Mouse (Mus musculus) granulocyte monocyte progenitor cell, adult 5-6 weeks (primary cell): ENCODE results near the gene Aif1. TPM values are rescaled to one million over a fixed set of nuclear protein-coding genes. Genes with fewer than 3 reads are reported as not detected.
A peak's percentile ranks its signal among the peaks of the same experiment; 100 is the strongest.
"Not testable (repeated sequence)": the region's sequence is repeated elsewhere in the genome, so short reads cannot be mapped to it uniquely, and the experiment has no call there.

Experiments used
- ATAC-seq: replicated peaks from 2 replicates; pipeline ENCODE4 v1.8.0; 2016; ENCODE audit warnings: mild to moderate bottlenecking, moderate TSS enrichment, inconsistent platforms; ENCODE audit not compliant: poor library complexity, severe bottlenecking
- total RNA-seq, 2 experiments: library from RNA; stranded (forward) in 1 of 2; stranded (reverse) in 1 of 2; fragments of 200-712, 200-1000 nt in 1 of 2; fragments of >200 nt in 1 of 2; fragmentation: Nextera tagmentation in 1 of 2; gene quantifications; 2 replicates each; pipeline ENCODE4 v1.2.3; 2014 to 2017

The Aif1 gene
- total RNA-seq, 2 experiments from 2014 or later: 7.8 to 15.1 TPM

GRCm38 (mm10) chr17:35124261-35124896, 51.5 kb downstream of the Aif1 start:
- not testable (repeated sequence) for ATAC-seq

GRCm38 (mm10) chr17:35123287-35123686, 52.6 kb downstream of the Aif1 start:
- ATAC-seq: not testable (repeated sequence)

GRCm38 (mm10) chr17:35121871-35122303, 54.0 kb downstream of the Aif1 start, which contains the start of gene Csnk2b:
TSS of gene Csnk2b (minus strand) at chr17:35122053.
- peak; percentile 5; the same call in 1 of the 2 replicates for ATAC-seq

GRCm38 (mm10) chr17:35121143-35121799, 54.6 kb downstream of the Aif1 start, which contains the start of gene Gpank1:
TSS of gene Gpank1 (plus strand) at chr17:35121455.
- ATAC-seq: peak; percentile 85

Other genes with a start within 250 kb of the Aif1 start
Only the 30 nearest of the 39 such genes appear.
- gene Vwa7, start 159.5 kb downstream of the Aif1 start, total RNA-seq (2014; fragmentation: Nextera tagmentation): 0.11 and 0.19 TPM in 2 replicates
- gene Vwa7, start 159.5 kb downstream of the Aif1 start, total RNA-seq (2017): not detected in 2 replicates
- gene Sapcd1, start 148.1 kb downstream of the Aif1 start, total RNA-seq (2014; fragmentation: Nextera tagmentation): 2.5 TPM in 1 of 2 replicates, not detected in the other
- gene Sapcd1, start 148.1 kb downstream of the Aif1 start, total RNA-seq (2017): 0.90 TPM in 1 of 2 replicates, not detected in the other
- gene Msh5, start 129.3 kb downstream of the Aif1 start, total RNA-seq (2014; fragmentation: Nextera tagmentation): 0.19 and 6.8 TPM in 2 replicates
- 0.62 and 3.6 TPM in 2 replicates for gene Msh5, start 129.3 kb downstream of the Aif1 start, total RNA-seq (2017)
- gene Clic1, start 126.1 kb downstream of the Aif1 start, total RNA-seq (2014; fragmentation: Nextera tagmentation): 231 and 245 TPM in 2 replicates
- gene Clic1, start 126.1 kb downstream of the Aif1 start, total RNA-seq (2017): 268 and 347 TPM in 2 replicates
- 3.4 TPM in 1 of 2 replicates, not detected in the other for gene Ddah2, start 117.0 kb downstream of the Aif1 start, total RNA-seq (2014; fragmentation: Nextera tagmentation)
- 0.57 and 3.7 TPM in 2 replicates for gene Ddah2, start 117.0 kb downstream of the Aif1 start, total RNA-seq (2017)
- not detected in 2 replicates for gene Ly6g6c, start 110.7 kb downstream of the Aif1 start, total RNA-seq (2014; fragmentation: Nextera tagmentation)
- gene Ly6g6c, start 110.7 kb downstream of the Aif1 start, total RNA-seq (2017): not detected in 2 replicates
- not detected in 2 replicates for gene Mpig6b, start 109.9 kb downstream of the Aif1 start, total RNA-seq (2014; fragmentation: Nextera tagmentation)
- not detected in 2 replicates for gene Mpig6b, start 109.9 kb downstream of the Aif1 start, total RNA-seq (2017)
- gene Ly6g6e, start 99.2 kb downstream of the Aif1 start, total RNA-seq (2014; fragmentation: Nextera tagmentation): not detected in 2 replicates
- not detected in 2 replicates for gene Ly6g6e, start 99.2 kb downstream of the Aif1 start, total RNA-seq (2017)
- not detected in 2 replicates for gene Ly6g6d, start 98.0 kb downstream of the Aif1 start, total RNA-seq (2014; fragmentation: Nextera tagmentation)
- gene Ly6g6d, start 98.0 kb downstream of the Aif1 start, total RNA-seq (2017): not detected in 2 replicates
- not detected in 2 replicates for gene Ly6g6f, start 90.5 kb downstream of the Aif1 start, total RNA-seq (2014; fragmentation: Nextera tagmentation)
- gene Ly6g6f, start 90.5 kb downstream of the Aif1 start, total RNA-seq (2017): not detected in 2 replicates
- gene Abhd16a, start 86.8 kb downstream of the Aif1 start, total RNA-seq (2014; fragmentation: Nextera tagmentation): 26.7 and 33.3 TPM in 2 replicates
- gene Abhd16a, start 86.8 kb downstream of the Aif1 start, total RNA-seq (2017): 27.7 and 35.0 TPM in 2 replicates
- gene Ly6g5c, start 67.8 kb downstream of the Aif1 start, total RNA-seq (2014; fragmentation: Nextera tagmentation): not detected in 2 replicates
- not detected in 2 replicates for gene Ly6g5c, start 67.8 kb downstream of the Aif1 start, total RNA-seq (2017)
- gene Ly6g5b, start 60.6 kb downstream of the Aif1 start, total RNA-seq (2014; fragmentation: Nextera tagmentation): 1.6 TPM in 1 of 2 replicates, not detected in the other
- 0.56 TPM in 1 of 2 replicates, not detected in the other for gene Ly6g5b, start 60.6 kb downstream of the Aif1 start, total RNA-seq (2017)
- 21.2 and 25.4 TPM in 2 replicates for gene Gpank1, start 54.6 kb downstream of the Aif1 start, total RNA-seq (2014; fragmentation: Nextera tagmentation)
- 24.0 and 26.9 TPM in 2 replicates for gene Gpank1, start 54.6 kb downstream of the Aif1 start, total RNA-seq (2017)
- gene Csnk2b, start 54.0 kb downstream of the Aif1 start, total RNA-seq (2014; fragmentation: Nextera tagmentation): 289 and 384 TPM in 2 replicates
- gene Csnk2b, start 54.0 kb downstream of the Aif1 start, total RNA-seq (2017): 277 and 317 TPM in 2 replicates
- gene D17H6S53E, start 49.7 kb downstream of the Aif1 start, total RNA-seq (2014; fragmentation: Nextera tagmentation): 16.3 and 18.4 TPM in 2 replicates
- 7.9 and 10.7 TPM in 2 replicates for gene D17H6S53E, start 49.7 kb downstream of the Aif1 start, total RNA-seq (2017)
- not detected in 2 replicates for gene Apom, start 44.0 kb downstream of the Aif1 start, total RNA-seq (2014; fragmentation: Nextera tagmentation)
- gene Apom, start 44.0 kb downstream of the Aif1 start, total RNA-seq (2017): 1.2 TPM in 1 of 2 replicates, not detected in the other
- 93.9 and 111 TPM in 2 replicates for gene Bag6, start 40.9 kb downstream of the Aif1 start, total RNA-seq (2014; fragmentation: Nextera tagmentation)
- 68.8 and 74.0 TPM in 2 replicates for gene Bag6, start 40.9 kb downstream of the Aif1 start, total RNA-seq (2017)
- gene Prrc2a, start 11.2 kb downstream of the Aif1 start, total RNA-seq (2014; fragmentation: Nextera tagmentation): 254 and 306 TPM in 2 replicates
- 43.2 and 67.9 TPM in 2 replicates for gene Prrc2a, start 11.2 kb downstream of the Aif1 start, total RNA-seq (2017)
- gene Lst1, start 12.4 kb upstream of the Aif1 start, total RNA-seq (2014; fragmentation: Nextera tagmentation): 78.7 and 89.0 TPM in 2 replicates
- gene Lst1, start 12.4 kb upstream of the Aif1 start, total RNA-seq (2017): 55.5 and 115 TPM in 2 replicates
- gene Ltb, start 18.4 kb upstream of the Aif1 start, total RNA-seq (2014; fragmentation: Nextera tagmentation): 1.6 TPM in 1 of 2 replicates, not detected in the other
- gene Ltb, start 18.4 kb upstream of the Aif1 start, total RNA-seq (2017): 0.41 and 0.99 TPM in 2 replicates
- gene Tnf, start 25.9 kb upstream of the Aif1 start, total RNA-seq (2014; fragmentation: Nextera tagmentation): 5.9 and 12.2 TPM in 2 replicates
- 13.1 and 15.2 TPM in 2 replicates for gene Tnf, start 25.9 kb upstream of the Aif1 start, total RNA-seq (2017)
- not detected in 2 replicates for gene Lta, start 29.3 kb upstream of the Aif1 start, total RNA-seq (2014; fragmentation: Nextera tagmentation)
- not detected in 2 replicates for gene Lta, start 29.3 kb upstream of the Aif1 start, total RNA-seq (2017)
- not detected in 2 replicates for gene Gm16181, start 44.8 kb upstream of the Aif1 start, total RNA-seq (2014; fragmentation: Nextera tagmentation)
- gene Gm16181, start 44.8 kb upstream of the Aif1 start, total RNA-seq (2017): 0.82 TPM in 1 of 2 replicates, not detected in the other
- gene Atp6v1g2, start 57.6 kb upstream of the Aif1 start, total RNA-seq (2014; fragmentation: Nextera tagmentation): 10.0 and 11.7 TPM in 2 replicates
- gene Atp6v1g2, start 57.6 kb upstream of the Aif1 start, total RNA-seq (2017): 2.0 and 3.9 TPM in 2 replicates
- gene Nfkbil1, start 59.7 kb upstream of the Aif1 start, total RNA-seq (2014; fragmentation: Nextera tagmentation): 4.5 and 5.2 TPM in 2 replicates
- 5.3 and 5.9 TPM in 2 replicates for gene Nfkbil1, start 59.7 kb upstream of the Aif1 start, total RNA-seq (2017)
- gene Ddx39b, start 65.7 kb upstream of the Aif1 start, total RNA-seq (2014; fragmentation: Nextera tagmentation): 411 and 417 TPM in 2 replicates
- gene Ddx39b, start 65.7 kb upstream of the Aif1 start, total RNA-seq (2017): 175 and 187 TPM in 2 replicates
- gene H2-D1, start 86.7 kb upstream of the Aif1 start, total RNA-seq (2014; fragmentation: Nextera tagmentation): 275 and 369 TPM in 2 replicates
- gene H2-D1, start 86.7 kb upstream of the Aif1 start, total RNA-seq (2017): 399 and 416 TPM in 2 replicates
- gene H2-Q1, start 144.3 kb upstream of the Aif1 start, total RNA-seq (2014; fragmentation: Nextera tagmentation): not detected in 2 replicates
- gene H2-Q1, start 144.3 kb upstream of the Aif1 start, total RNA-seq (2017): not detected in 2 replicates
- 0.45 TPM in 1 of 2 replicates, not detected in the other for gene H2-Q2, start 166.2 kb upstream of the Aif1 start, total RNA-seq (2014; fragmentation: Nextera tagmentation)
- gene H2-Q2, start 166.2 kb upstream of the Aif1 start, total RNA-seq (2017): not detected in 2 replicates